Mouse (Mus musculus) liver, adult (tissue): Measurements from ENCODE around the gene Lonrf2.

Experiments
- GATA4 ChIP-seq: IDR thresholded peaks from 2 replicates; pipeline ENCODE4 v1.6.1; 2014; ENCODE audit warnings: mild to moderate bottlenecking, low read length; ENCODE audit not compliant: insufficient replicate concordance

Lonrf2 gene

DNA sequence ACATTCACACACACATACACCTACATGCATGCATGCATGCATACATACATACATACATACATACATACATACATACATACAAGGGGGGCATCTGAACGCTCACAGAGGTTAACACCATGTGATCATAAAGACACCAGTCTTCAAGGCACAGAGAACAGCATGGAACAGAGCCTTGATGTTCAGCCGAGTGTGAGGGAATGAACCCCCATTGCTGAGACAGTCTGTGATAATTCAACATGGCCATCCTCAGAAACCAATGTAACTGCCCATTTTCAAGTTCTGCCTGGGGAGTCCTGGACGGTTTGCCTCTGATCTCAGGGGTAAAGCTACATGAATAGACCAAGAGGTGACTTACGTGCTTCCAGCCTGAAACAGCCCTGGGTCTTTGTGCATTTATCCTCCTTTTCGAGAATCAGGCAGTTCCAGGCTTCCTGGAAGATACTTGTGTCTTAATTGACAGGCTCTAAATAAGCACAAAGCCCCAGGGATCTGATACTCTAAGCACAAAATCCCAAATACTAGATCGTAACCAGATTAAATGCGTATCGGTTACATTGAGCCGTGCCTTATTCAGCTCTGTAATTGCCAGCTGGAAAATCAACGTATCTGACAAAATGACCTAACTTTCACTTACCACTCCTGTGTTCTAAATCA is 72.4 kb downstream of the Lonrf2 start:
- TF ChIP-seq GATA4 = no peak

DNA sequence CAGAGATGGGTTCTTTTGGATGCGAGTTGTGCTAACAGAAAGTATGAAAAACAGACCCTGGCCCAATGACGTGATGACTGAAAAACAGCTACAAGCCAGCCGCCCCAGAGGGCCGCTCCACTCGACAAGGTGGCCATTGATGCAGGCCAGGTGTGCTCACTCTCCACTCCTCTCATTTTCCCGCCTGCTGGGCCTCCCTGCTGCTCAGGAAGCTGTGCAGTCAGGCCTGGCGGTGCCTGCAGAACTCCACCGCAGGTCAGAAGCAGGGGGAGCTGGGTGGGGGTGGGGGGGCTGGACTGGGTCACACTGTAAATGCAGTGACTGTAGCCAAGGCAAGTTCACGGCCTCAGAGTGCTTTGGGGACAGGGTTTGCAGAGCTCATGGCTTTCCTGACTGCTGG is 76.1 kb downstream of the Lonrf2 start:
- no peak for TF ChIP-seq GATA4

DNA sequence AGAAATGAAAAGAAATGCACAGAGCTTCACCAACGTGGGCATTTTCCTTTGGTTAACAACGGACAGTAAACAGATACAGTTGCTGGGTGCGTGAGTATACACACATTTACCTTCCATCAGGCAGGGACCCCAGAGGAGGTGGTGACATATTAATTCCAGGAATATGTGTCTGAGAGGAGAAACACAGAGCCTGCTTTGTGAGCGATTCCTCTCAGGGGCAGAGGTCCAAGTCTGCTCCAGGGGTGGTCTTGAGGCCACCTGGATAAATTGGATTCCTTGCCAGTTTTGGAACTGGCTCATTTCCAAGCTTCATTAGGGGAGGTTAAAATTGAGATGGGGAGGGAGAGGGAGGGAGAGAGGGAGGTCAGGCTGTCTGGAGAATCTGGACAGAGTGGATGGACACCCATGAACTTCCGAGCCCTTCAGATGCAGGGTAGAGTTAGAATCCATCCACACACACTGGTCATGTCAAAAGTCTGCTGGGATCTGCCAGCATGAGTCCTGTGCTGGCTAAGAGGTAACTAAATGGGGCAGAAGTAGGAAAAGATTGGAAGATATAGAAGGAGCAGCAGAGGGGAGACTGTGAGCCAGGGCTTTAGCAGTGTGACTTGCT is 78.6 kb downstream of the Lonrf2 start:
- no peak for TF ChIP-seq GATA4

DNA sequence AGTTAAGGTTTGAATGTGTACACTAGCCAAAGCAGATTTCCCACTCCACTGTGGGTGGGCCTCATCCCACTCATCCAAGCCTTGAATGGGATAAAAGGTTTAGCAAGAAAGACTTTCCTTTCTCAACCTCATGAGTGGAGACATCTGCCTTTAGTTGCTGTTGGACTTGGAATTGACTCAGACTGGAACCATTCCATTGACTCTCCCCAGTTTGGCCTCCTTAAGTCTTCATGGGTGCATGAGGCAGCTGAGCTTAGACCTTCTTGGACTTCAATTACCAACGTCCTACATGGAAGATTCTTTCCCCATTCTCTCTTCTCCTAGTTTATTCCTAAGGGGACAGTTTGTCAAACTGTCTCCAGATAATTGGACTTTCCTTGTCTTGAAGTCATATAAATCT is 92.6 kb downstream of the Lonrf2 start:
- TF ChIP-seq GATA4 = no peak
